Mouse (Mus musculus) liver, adult 2 months (tissue): Measurements from ENCODE around the gene Rad51b. TPM values are rescaled to one million over a fixed set of nuclear protein-coding genes. Genes with fewer than 3 reads are reported as not detected.

Source experiments
- DNase-seq: peaks from one replicate; pipeline ENCODE4 v3.0.0-alpha.2; 2011; ENCODE audit warnings: low read depth, low spot score; ENCODE audit errors: extremely low read depth
- H3K27ac ChIP-seq: fragments of 200-500 bp; replicated peaks from 2 replicates; pipeline ENCODE4 v1.5.1; 2012; ENCODE audit warnings: low read depth, mild to moderate bottlenecking, control low read depth, inconsistent platforms, low read length; ENCODE audit not compliant: insufficient read depth
- H3K27me3 ChIP-seq: fragments of 200-500 bp; 2 replicates; pipeline ENCODE4 v1.6.1; 2012; ENCODE audit warnings: mild to moderate bottlenecking, moderate library complexity, low read length, inconsistent platforms; ENCODE audit not compliant: control insufficient read depth, insufficient read depth
- H3K36me3 ChIP-seq: fragments of 200-500 bp; 2 replicates; pipeline ENCODE4 v1.6.1; 2012; ENCODE audit warnings: low read length, inconsistent platforms; ENCODE audit not compliant: control insufficient read depth, insufficient read depth
- H3K4me1 ChIP-seq: fragments of 200-500 bp; 2 replicates; pipeline ENCODE4 v1.6.1; 2011; ENCODE audit warnings: low read length; ENCODE audit not compliant: control insufficient read depth, insufficient read depth
- H3K4me3 ChIP-seq: fragments of 200-500 bp; 2 replicates; pipeline ENCODE4 v1.5.1; 2011; ENCODE audit warnings: low read depth, mild to moderate bottlenecking, control low read depth, low read length, moderate library complexity; ENCODE audit not compliant: insufficient read depth
- H3K79me2 ChIP-seq: fragments of 200-500 bp; 2 replicates; pipeline ENCODE4 v1.6.1; 2012; ENCODE audit warnings: inconsistent platforms, mild to moderate bottlenecking, low read length, moderate library complexity; ENCODE audit not compliant: control insufficient read depth, insufficient read depth
- H3K9ac ChIP-seq: fragments of 200-500 bp; 2 replicates; pipeline ENCODE4 v1.6.1; 2012; ENCODE audit warnings: low read depth, mild to moderate bottlenecking, control low read depth, inconsistent platforms, low read length
- CTCF ChIP-seq: fragments of 200-500 bp; IDR thresholded peaks from 2 replicates; pipeline ENCODE4 v1.5.1; 2011; ENCODE audit warnings: low read depth, low read length, control low read depth
- POLR2A ChIP-seq: fragments of 200-500 bp; IDR thresholded peaks from 2 replicates; pipeline ENCODE4 v1.6.1; 2011; ENCODE audit warnings: low read length, control low read depth; ENCODE audit not compliant: insufficient read depth; ENCODE audit errors: extremely low read depth
- WGBS: fragments of 180-500 bp; shearing (Covaris S2); methylation state at CpG from one replicate; pipeline ENCODE4 v1.1.7; 2018; 5-methylcytosine and 5-hydroxymethylcytosine counted together
- polyA plus RNA-seq: library from polyadenylated mRNA; depleted of rRNA; stranded (reverse); fragments of >200 nt; gene quantifications from 2 replicates; pipeline ENCODE4 v1.2.3, GENCODE M21; 2012
- total RNA-seq: library from RNA; depleted of rRNA; stranded (reverse); fragments of >200 nt; gene quantifications from 2 replicates; pipeline ENCODE4 v1.2.3, GENCODE M21; 2014

Rad51b gene
- total and polyA plus RNA-seq, 2 experiments = 0.55 to 1.7 TPM

DNA sequence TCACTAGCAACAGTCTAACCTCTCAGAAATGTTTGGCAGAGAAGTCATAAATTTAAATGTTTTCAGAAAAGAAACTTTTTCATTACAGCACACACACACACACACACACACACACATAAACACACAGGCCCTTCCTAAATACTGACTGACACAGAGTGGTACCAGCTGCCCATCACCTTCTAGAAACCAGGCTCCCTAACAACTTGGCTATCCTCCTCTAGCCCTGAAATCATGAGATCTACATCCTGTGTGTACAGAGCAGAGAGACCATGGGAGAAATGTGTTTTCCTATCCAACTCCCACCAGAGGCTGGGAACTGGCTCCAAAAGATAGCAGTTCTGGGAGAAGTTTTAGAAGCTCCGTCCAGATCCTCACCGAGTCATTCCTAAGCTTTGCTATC is 464.1 kb downstream of the Rad51b start:
- 80% methylated on average over 2 of the region's 2 CpGs for WGBS
- no peak for TF ChIP-seq POLR2A
- no peak for TF ChIP-seq CTCF
- no peaks in the 10 kb centered on the region for H3K36me3 ChIP-seq
- no peak for DNase-seq
- H3K9ac ChIP-seq = no peak overlapping the region
- no peak overlapping the region for H3K4me3 ChIP-seq
- H3K4me1 ChIP-seq = peaks cover 4% of the 10 kb centered on the region; the same call in 1 of the 2 replicates
- H3K27ac ChIP-seq = no peak overlapping the region
- no peaks in the 10 kb centered on the region for H3K27me3 ChIP-seq
- H3K79me2 ChIP-seq = no peaks in the 10 kb centered on the region

DNA sequence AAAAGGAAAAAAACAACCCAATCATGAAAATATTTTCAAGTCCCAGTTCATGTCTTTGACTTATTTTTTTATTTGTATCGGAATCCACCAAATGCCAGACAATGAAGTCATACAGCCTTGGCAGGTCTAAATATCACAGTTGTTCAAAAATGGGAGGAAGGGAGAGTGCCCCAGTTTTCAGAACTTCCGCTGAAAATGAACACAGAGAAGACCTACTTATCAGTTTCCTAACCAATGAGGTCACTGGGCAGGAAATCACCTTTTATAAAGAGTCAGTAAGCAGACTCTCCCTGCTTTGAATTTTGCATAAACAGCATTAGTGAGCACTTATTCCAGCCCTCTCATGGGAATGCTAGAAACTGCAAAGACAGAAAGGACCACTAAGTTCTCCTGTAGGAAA is 465.0 kb downstream of the Rad51b start:
- TF ChIP-seq POLR2A (no peak), CTCF (no peak)
- Histone ChIP-seq H3K9ac (no peak overlapping the region), H3K79me2 (no peaks in the 10 kb centered on the region), H3K4me1 (peaks cover 7% of the 10 kb centered on the region; the same call in 1 of the 2 replicates), H3K27me3 (no peaks in the 10 kb centered on the region), H3K27ac (peak overlapping the region; percentile 37), H3K4me3 (no peak overlapping the region), H3K36me3 (no peaks in the 10 kb centered on the region)
- WGBS = 30% methylated on average over 2 of the region's 2 CpGs
- DNase-seq = peak; percentile 35

DNA sequence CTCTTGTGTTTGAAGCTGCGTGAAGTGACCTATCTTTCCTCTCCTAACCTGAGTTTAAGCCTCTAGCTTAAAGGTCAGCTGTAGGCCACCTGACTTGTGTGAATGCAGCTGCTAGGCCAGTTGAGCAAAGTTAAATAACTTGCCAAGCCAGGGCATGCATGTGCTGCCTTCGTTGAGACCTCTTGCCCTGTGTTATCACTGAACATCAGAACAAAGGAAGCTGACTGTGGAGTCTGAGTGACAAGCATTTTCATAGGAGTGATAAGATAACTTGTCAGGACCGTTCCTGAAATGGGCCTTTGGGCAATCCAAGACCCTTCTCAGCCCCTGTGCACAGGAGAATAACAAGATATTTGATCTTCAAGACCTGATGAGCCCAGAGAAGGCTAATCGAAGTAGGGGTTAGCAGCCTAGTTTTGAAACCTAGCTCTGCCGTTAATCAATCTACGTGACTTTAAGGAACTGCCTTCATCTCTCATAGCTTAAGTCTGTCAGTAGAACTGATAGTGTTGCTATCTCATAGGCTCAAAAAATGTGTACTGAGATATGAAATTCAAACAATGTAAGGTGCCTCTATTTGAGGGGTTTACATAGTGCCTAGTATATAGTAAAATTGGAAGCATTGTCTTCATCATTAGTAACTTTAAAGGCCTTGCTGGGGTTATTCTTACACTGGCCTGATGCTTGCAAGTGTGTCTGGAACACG is 465.6 kb downstream of the Rad51b start:
- no peaks in the 10 kb centered on the region for H3K36me3 ChIP-seq
- peak; percentile 71 for DNase-seq
- H3K4me1 ChIP-seq = peaks cover 7% of the 10 kb centered on the region; the same call in 1 of the 2 replicates
- H3K27me3 ChIP-seq = no peaks in the 10 kb centered on the region
- 42% methylated on average over 7 of the region's 7 CpGs for WGBS
- H3K79me2 ChIP-seq = no peaks in the 10 kb centered on the region
- no peak overlapping the region for H3K4me3 ChIP-seq
- no peak overlapping the region for H3K9ac ChIP-seq
- H3K27ac ChIP-seq = peak overlapping the region; percentile 37; the same call in 1 of the 2 replicates
- TF ChIP-seq POLR2A = no peak
- no peak for TF ChIP-seq CTCF

DNA sequence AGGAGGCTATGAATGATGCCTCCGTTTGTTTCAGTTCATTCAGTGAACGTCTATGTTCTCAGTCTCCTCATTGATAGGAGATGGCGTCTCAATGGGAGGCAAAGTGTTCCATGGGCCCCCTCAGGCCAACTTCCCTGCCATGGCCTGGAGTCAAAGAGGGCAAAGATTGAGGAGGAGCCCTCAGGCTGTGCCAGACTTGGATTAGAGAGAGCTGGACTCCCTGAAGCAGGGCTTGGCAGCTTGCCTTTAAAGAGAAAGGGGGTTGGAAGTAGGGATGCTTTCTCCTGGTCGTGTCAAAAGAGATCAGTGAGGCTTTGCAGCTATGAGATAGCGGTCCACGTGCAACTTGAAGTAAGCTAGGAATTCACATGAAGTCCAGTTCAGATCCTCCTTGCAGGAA is 469.0 kb downstream of the Rad51b start:
- no peak overlapping the region for H3K27ac ChIP-seq
- no peak overlapping the region for H3K4me3 ChIP-seq
- peak; percentile 55 for DNase-seq
- no peak for TF ChIP-seq POLR2A
- no peak for TF ChIP-seq CTCF
- H3K4me1 ChIP-seq = peaks cover 11% of the 10 kb centered on the region
- no peaks in the 10 kb centered on the region for H3K27me3 ChIP-seq
- H3K79me2 ChIP-seq = no peaks in the 10 kb centered on the region
- WGBS = 70% methylated on average over 6 of the region's 6 CpGs
- no peak overlapping the region for H3K9ac ChIP-seq
- no peaks in the 10 kb centered on the region for H3K36me3 ChIP-seq

DNA sequence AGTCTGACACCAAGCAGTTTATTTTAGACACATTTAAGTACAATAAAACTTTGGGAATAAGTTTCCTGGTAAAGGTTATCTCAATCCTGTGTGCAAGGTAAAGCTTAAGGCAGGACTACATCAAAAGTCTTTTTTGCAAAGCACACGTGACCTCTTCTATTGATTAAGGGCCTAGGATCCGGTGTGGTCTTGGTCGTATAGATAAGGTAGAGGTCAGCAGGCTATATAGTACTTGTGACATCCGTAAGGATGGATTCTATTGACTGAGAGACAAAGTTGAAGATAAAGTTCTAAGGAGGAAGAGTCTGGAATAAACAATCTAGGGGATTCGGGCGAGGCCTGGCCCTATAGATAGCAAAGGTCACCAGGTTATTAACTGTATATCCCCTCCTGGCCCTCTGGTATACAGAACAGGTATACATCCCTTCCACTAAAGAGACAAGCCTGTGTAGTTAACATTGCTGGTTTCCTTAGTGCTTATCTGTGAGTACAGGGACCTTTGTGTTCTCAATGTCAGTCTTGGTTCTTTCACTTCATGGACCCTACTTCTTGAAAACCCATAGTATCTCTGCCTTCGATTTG is 471.8 kb downstream of the Rad51b start:
- Histone ChIP-seq H3K4me3 (no peak overlapping the region), H3K27me3 (no peaks in the 10 kb centered on the region), H3K27ac (no peak overlapping the region), H3K9ac (no peak overlapping the region), H3K36me3 (no peaks in the 10 kb centered on the region), H3K79me2 (no peaks in the 10 kb centered on the region), H3K4me1 (peaks cover 7% of the 10 kb centered on the region)
- DNase-seq = no peak
- WGBS = 85% methylated on average over 7 of the region's 7 CpGs
- TF ChIP-seq POLR2A (no peak), CTCF (no peak)

DNA sequence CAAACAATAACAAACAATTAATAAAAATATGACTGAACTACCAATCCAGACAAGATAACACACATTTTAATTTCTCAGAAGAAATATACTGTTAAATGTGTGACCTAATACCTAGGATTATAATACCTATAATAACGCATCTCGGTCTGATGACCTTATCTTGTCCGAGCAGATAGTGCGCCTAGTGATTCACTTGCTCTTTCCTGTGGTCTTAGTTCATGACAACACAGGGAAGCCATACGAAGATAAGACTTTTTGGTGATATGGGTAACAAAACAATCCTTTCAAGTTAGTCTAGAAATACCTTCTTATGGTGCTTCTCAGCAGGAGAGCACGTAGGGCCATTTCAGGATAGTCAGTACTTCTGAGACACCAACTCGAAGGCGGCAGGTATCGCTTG is 472.7 kb downstream of the Rad51b start:
- WGBS = 84% methylated on average over 9 of the region's 9 CpGs

More for the DNA sequence above, 472.7 kb downstream of the Rad51b start:
- Histone ChIP-seq H3K4me3 (no peak overlapping the region), H3K27ac (no peak overlapping the region), H3K27me3 (no peaks in the 10 kb centered on the region), H3K9ac (no peak overlapping the region), H3K4me1 (peaks cover 7% of the 10 kb centered on the region), H3K36me3 (no peaks in the 10 kb centered on the region), H3K79me2 (no peaks in the 10 kb centered on the region)
- DNase-seq = no peak
- TF ChIP-seq CTCF = no peak
- no peak for TF ChIP-seq POLR2A
